Mouse (Mus musculus) neural tube, embryonic 12.5 days (tissue): Measurements from ENCODE around the gene Hist1h2af. TPM values are rescaled to one million over a fixed set of nuclear protein-coding genes. Genes with fewer than 3 reads are reported as not detected.
"Not testable (repeated sequence)": the region's sequence is repeated elsewhere in the genome, so short reads cannot be mapped to it uniquely, and the experiment has no call there.

Source experiments
- ATAC-seq: fragments of 200-750 bp; cut with Nextera tagmentation; 2 replicates; pipeline ENCODE4 v1.8.0; 2017; ENCODE audit warnings: low read depth, mild to moderate bottlenecking, moderate TSS enrichment, moderate library complexity; ENCODE audit not compliant: low FRiP score
- H3K27ac ChIP-seq: fragments of 300-500 bp; sonication (generic); 2 replicates; pipeline ENCODE4 v1.5.1; 2016
- H3K27me3 ChIP-seq: fragments of 300-500 bp; sonication (generic); replicated peaks from 2 replicates; pipeline ENCODE4 v1.6.1; 2016; ENCODE audit warnings: mild to moderate bottlenecking
- H3K36me3 ChIP-seq: fragments of 300-500 bp; sonication (generic); 2 replicates; pipeline ENCODE4 v1.6.1; 2016; ENCODE audit warnings: mild to moderate bottlenecking
- H3K4me1 ChIP-seq: fragments of 300-500 bp; sonication (generic); 2 replicates; pipeline ENCODE4 v1.6.1; 2016
- H3K4me2 ChIP-seq: fragments of 300-500 bp; sonication (generic); replicated peaks from 2 replicates; pipeline ENCODE4 v1.6.1; 2016; ENCODE audit warnings: mild to moderate bottlenecking
- H3K4me3 ChIP-seq: fragments of 300-500 bp; sonication (generic); 2 replicates; pipeline ENCODE4 v1.5.1; 2016
- H3K9ac ChIP-seq: fragments of 300-500 bp; sonication (generic); 2 replicates; pipeline ENCODE4 v1.6.1; 2016; ENCODE audit warnings: mild to moderate bottlenecking
- H3K9me3 ChIP-seq: fragments of 300-500 bp; sonication (generic); 2 replicates; pipeline ENCODE4 v1.6.1; 2016; ENCODE audit warnings: mild to moderate bottlenecking
- WGBS: fragments of 180-500 bp; shearing (Covaris S2); methylation state at CpG from one replicate; pipeline ENCODE4 v1.1.7; 2016; 5-methylcytosine and 5-hydroxymethylcytosine counted together
- polyA plus RNA-seq: library from polyadenylated mRNA; unstranded; fragments of >200 nt; fragmentation: Nextera tagmentation; extraction: Ambion mirVana; gene quantifications from 2 replicates; pipeline ENCODE4 v1.2.1, GENCODE M21; 2016

Gene Hist1h2af
- polyA plus RNA-seq, 1 experiment from 2014 or later = 5.6 TPM

DNA sequence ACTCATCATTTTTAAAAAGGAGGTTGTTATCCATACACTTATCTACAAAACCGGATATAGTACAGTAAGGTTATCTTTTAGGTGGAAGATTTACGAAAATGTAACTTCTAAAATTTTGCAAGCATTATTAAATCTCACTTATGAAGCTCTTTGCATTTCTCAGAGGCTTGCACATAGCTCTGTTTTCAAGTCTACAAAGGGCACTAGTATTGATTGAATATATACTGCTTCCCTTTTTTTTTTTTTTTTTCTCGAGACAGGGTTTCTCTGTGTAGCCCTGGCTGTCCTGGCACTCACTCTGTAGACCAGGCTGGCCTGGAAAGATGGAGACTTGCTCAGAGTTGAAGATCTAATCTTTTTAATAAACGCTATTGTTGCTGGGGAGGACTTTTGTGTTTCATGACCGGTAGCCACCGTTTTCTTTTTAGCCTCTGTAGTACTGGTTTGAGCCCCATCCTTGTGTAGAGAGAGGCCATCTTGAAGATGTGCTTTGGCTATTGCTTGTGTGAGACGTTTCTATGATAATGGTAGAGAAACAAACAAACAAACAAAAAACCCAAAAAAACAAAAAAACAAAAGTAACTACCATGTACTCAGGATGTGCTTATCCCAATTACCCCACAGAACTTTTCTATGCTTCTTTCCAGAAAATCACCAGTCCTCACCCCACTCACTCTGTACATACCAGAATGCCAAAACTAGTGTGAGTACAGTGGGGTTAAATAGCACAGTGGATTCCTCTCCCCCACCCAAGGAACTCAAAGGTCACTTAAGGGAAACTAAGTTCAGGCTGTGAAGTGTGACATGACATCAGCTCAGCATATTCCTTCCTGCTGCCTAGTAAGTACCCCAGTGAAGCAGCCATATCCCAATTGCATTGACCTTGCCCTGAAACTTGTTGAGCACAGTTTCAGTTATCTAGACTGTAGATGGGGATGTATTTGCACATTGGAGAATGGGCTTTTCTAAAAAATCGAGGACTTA lies 18.5 kb downstream of the Hist1h2af start:
- ATAC-seq = no peak
- peak overlapping the region; percentile 41; the same call in 1 of the 2 replicates for H3K4me3 ChIP-seq
- H3K4me2 ChIP-seq = peak overlapping the region; percentile 65
- no peaks in the 10 kb centered on the region for H3K27me3 ChIP-seq
- H3K9ac ChIP-seq = 0 out of 2 replicates have a peak overlapping the region, but pooled peaks have one; percentile 53
- H3K9me3 ChIP-seq = no peaks in the 10 kb centered on the region
- whole genome bisulfite sequencing = 54% methylated on average over 8 of the region's 8 CpGs
- H3K4me1 ChIP-seq = peaks cover 12% of the 10 kb centered on the region; the same call in 1 of the 2 replicates
- no peak overlapping the region; the same call in 1 of the 2 replicates for H3K27ac ChIP-seq
- no peaks in the 10 kb centered on the region for H3K36me3 ChIP-seq

DNA sequence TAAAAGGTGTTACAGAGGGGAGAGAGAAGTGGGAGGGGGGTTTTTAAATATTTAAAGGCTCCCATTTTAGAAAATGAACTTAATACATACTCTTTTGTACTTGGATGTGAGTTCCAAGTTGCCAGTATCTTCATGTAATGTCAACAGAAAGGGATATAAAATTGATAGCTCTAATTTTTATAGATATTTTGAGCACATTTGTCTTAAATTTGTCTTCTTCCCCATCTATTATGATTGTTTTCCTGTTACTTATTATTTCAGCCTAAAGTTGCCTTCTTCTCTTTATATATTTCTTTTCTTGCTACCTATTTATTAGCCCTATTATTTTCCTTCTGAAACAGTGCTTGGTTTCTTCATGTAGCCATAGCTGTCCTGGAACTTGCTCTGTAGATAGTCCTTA lies 19.3 kb downstream of the Hist1h2af start, which contains the start of gene Hist1h1d:
Hist1h1d (plus strand) TSS at position 301 of the 400 bp plus-strand sequence.
- Histone ChIP-seq H3K36me3 (no peaks in the 10 kb centered on the region), H3K27me3 (no peaks in the 10 kb centered on the region), H3K27ac (no peak within 1 kb of the TSS; the same call in 1 of the 2 replicates), H3K9me3 (no peaks in the 10 kb centered on the region), H3K9ac (no peak within 1 kb of the TSS), H3K4me1 (peaks cover 12% of the 10 kb centered on the region; the same call in 1 of the 2 replicates), H3K4me3 (no peak within 1 kb of the TSS), H3K4me2 (peak within 1 kb of the TSS; percentile 98; the same call in 1 of the 2 replicates)
- ATAC-seq = no peak

- Histone ChIP-seq H3K4me3 (peak overlapping the region; percentile 57), H3K36me3 (no peaks in the 10 kb centered on the region), H3K4me2 (peak overlapping the region; percentile 98), H3K9ac (peak overlapping the region; percentile 86; the same call in 1 of the 2 replicates), H3K9me3 (no peaks in the 10 kb centered on the region), H3K27me3 (no peaks in the 10 kb centered on the region), H3K27ac (no peak overlapping the region), H3K4me1 (peaks cover 12% of the 10 kb centered on the region; the same call in 1 of the 2 replicates)
- WGBS = 23% methylated on average over 9 of the region's 9 CpGs
- no peak for ATAC-seq
Observed at GRCm38 (mm10) chr13:23554393-23554792, 20.7 kb downstream of the Hist1h2af start.

GRCm38 (mm10) chr13:23554925-23555838 lies 21.5 kb downstream of the Hist1h2af start:
- Histone ChIP-seq H3K4me2 (peak overlapping the region; percentile 98), H3K27ac (peak overlapping the region; percentile 92), H3K36me3 (no peaks in the 10 kb centered on the region), H3K4me3 (peak overlapping the region; percentile 57), H3K4me1 (peaks cover 12% of the 10 kb centered on the region; the same call in 1 of the 2 replicates), H3K9me3 (no peaks in the 10 kb centered on the region), H3K9ac (peak overlapping the region; percentile 86), H3K27me3 (no peaks in the 10 kb centered on the region)
- peak; percentile 88 for ATAC-seq
- under 1% methylated on average over 54 of the region's 54 CpGs for WGBS

- Histone ChIP-seq H3K4me2 (peak overlapping the region; percentile 98), H3K4me1 (peaks cover 7% of the 10 kb centered on the region; the same call in 1 of the 2 replicates), H3K27ac (peak overlapping the region; percentile 92), H3K9me3 (no peaks in the 10 kb centered on the region), H3K9ac (peak overlapping the region; percentile 86), H3K4me3 (peak overlapping the region; percentile 57), H3K27me3 (no peaks in the 10 kb centered on the region), H3K36me3 (no peaks in the 10 kb centered on the region)
- WGBS = under 1% methylated on average over 18 of the region's 18 CpGs
- ATAC-seq = peak; percentile 59
Observed at GRCm38 (mm10) chr13:23555839-23556416, 22.2 kb downstream of the Hist1h2af start.

DNA sequence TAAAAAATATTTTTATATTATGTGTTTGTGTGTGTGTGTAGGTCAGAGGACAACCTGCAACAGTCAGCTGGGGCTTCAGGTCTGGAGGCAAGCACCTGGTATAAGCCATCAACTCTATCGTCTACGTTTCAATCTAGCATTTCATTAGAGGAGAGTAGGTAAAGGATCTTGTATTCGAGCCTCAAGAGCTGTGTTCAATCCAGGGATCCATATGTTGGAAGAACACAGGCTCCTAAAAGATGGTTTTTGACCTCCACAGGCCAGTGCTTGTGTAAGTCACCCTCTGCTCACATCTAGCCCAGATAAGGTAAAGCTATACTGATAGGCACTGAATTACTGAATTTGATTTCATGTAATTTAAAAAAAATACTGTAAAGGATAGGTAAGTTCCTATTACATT lies 23.2 kb downstream of the Hist1h2af start:
- peaks cover 5% of the 10 kb centered on the region; the same call in 1 of the 2 replicates for H3K4me1 ChIP-seq
- peak overlapping the region; percentile 98; the same call in 1 of the 2 replicates for H3K4me2 ChIP-seq
- H3K4me3 ChIP-seq = no peak overlapping the region
- no peaks in the 10 kb centered on the region for H3K36me3 ChIP-seq
- H3K27me3 ChIP-seq = no peaks in the 10 kb centered on the region
- ATAC-seq = no peak
- 76% methylated on average over 3 of the region's 3 CpGs for WGBS
- H3K9me3 ChIP-seq = no peaks in the 10 kb centered on the region
- no peak overlapping the region for H3K27ac ChIP-seq
- no peak overlapping the region for H3K9ac ChIP-seq

- WGBS = 20% methylated on average over 2 of the region's 2 CpGs
- ATAC-seq = not testable (repeated sequence)
Observed at GRCm38 (mm10) chr13:23560699-23561098, 27.0 kb downstream of the Hist1h2af start.

DNA sequence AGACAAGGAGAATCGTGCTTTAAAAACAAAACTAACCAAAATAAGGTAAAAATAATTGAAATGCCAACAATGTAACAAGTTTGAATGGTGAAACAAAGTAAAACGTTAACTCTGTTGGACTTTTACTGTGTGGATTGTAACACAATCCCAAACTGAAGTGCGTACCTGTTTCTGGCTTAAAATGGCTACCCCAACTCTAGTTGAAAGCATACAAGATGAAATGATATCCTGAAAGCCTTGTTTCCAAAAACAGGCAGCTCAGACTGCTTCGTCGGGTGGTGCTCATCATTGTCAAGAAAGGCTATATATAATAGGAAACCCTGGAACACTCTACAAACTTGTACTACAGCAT lies 27.8 kb downstream of the Hist1h2af start:
- H3K4me2 ChIP-seq = peak overlapping the region; percentile 67
- H3K9ac ChIP-seq = peak overlapping the region; percentile 56; the same call in 1 of the 2 replicates
- 0 out of 2 replicates have a peak overlapping the region, but pooled peaks have one; percentile 82 for H3K27ac ChIP-seq
- H3K9me3 ChIP-seq, ATAC-seq, H3K36me3 ChIP-seq, H3K27me3 ChIP-seq, H3K4me1 ChIP-seq: not testable (repeated sequence)
- 0% methylated on average over 2 of the region's 5 CpGs for WGBS
- H3K4me3 ChIP-seq = peak overlapping the region; percentile 41

More at GRCm38 (mm10) chr13:23560699-23561098, 27.0 kb downstream of the Hist1h2af start:
- not testable (repeated sequence) for H3K4me3 ChIP-seq, H3K27ac ChIP-seq, H3K4me1 ChIP-seq, H3K36me3 ChIP-seq, H3K9me3 ChIP-seq, H3K9ac ChIP-seq, H3K27me3 ChIP-seq
- peak overlapping the region; percentile 27; the same call in 1 of the 2 replicates for H3K4me2 ChIP-seq

- not testable (repeated sequence) for H3K36me3 ChIP-seq, H3K27me3 ChIP-seq, H3K9me3 ChIP-seq, H3K4me1 ChIP-seq
- under 1% methylated on average over 65 of the region's 67 CpGs for WGBS
- peak; percentile 98 for ATAC-seq
- Histone ChIP-seq H3K27ac (peak within 1 kb of the TSS; percentile 92), H3K4me3 (peak within 1 kb of the TSS; percentile 41), H3K4me2 (peak within 1 kb of the TSS; percentile 67), H3K9ac (peak within 1 kb of the TSS; percentile 56)
Observed at GRCm38 (mm10) chr13:23561883-23562659, 28.4 kb downstream of the Hist1h2af start, which contains the start of gene Hist1h3e. Gene Hist1h3e, minus strand, starts transcription at chr13:23562369.

GRCm38 (mm10) chr13:23562699-23563462 lies 29.2 kb downstream of the Hist1h2af start:
- H3K27me3 ChIP-seq = no peaks in the 10 kb centered on the region
- peak; percentile 65 for ATAC-seq
- H3K4me3 ChIP-seq = peak overlapping the region; percentile 41
- H3K27ac ChIP-seq = peak overlapping the region; percentile 92
- WGBS = 4% methylated on average over 18 of the region's 18 CpGs
- H3K9me3 ChIP-seq = no peaks in the 10 kb centered on the region
- H3K36me3 ChIP-seq = no peaks in the 10 kb centered on the region
- no peaks in the 10 kb centered on the region for H3K4me1 ChIP-seq
- peak overlapping the region; percentile 50 for H3K9ac ChIP-seq
- H3K4me2 ChIP-seq = peak overlapping the region; percentile 67
